Mouse (Mus musculus) lung, embryonic 16.5 days (tissue): ENCODE measurements around the gene Dpp6. TPM values are rescaled to one million over a fixed set of nuclear protein-coding genes. Genes with fewer than 3 reads are reported as not detected.

Source experiments
- ATAC-seq: fragments of 200-750 bp; cut with Nextera tagmentation; 2 replicates; pipeline ENCODE4 v1.8.0; 2017; ENCODE audit warnings: low read depth, mild to moderate bottlenecking, moderate library complexity
- H3K27ac ChIP-seq: fragments of 300-500 bp; sonication (generic); 2 replicates; pipeline ENCODE4 v1.5.1; 2014; ENCODE audit warnings: mild to moderate bottlenecking, control low read depth, low read length
- H3K27me3 ChIP-seq: fragments of 300-500 bp; sonication (generic); 2 replicates; pipeline ENCODE4 v1.6.1; 2014; ENCODE audit warnings: low read depth, low read length, mixed read lengths; ENCODE audit not compliant: control insufficient read depth, insufficient read depth
- H3K36me3 ChIP-seq: fragments of 300-500 bp; sonication (generic); 2 replicates; pipeline ENCODE4 v1.6.1; 2014; ENCODE audit warnings: low read length; ENCODE audit not compliant: control insufficient read depth, insufficient read depth
- H3K4me1 ChIP-seq: fragments of 300-500 bp; sonication (generic); replicated peaks from 2 replicates; pipeline ENCODE4 v1.6.1; 2014; ENCODE audit warnings: low read length, mixed read lengths; ENCODE audit not compliant: control insufficient read depth, insufficient read depth
- H3K4me2 ChIP-seq: fragments of 300-500 bp; sonication (generic); 2 replicates; pipeline ENCODE4 v1.6.1; 2014; ENCODE audit warnings: low read depth, low read length, control low read depth
- H3K4me3 ChIP-seq: fragments of 300-500 bp; sonication (generic); 2 replicates; pipeline ENCODE4 v1.5.1; 2014; ENCODE audit warnings: mild to moderate bottlenecking, low read length, control low read depth
- H3K9ac ChIP-seq: fragments of 300-500 bp; sonication (generic); 2 replicates; pipeline ENCODE4 v1.6.1; 2014; ENCODE audit warnings: low read length, control low read depth
- H3K9me3 ChIP-seq: fragments of 300-500 bp; sonication (generic); 2 replicates; pipeline ENCODE4 v1.6.1; 2016; ENCODE audit warnings: low read length; ENCODE audit not compliant: control insufficient read depth
- WGBS: fragments of 180-500 bp; shearing (Covaris S2); extraction: QIAGEN DNeasy Blood & Tissue Kit; methylation state at CpG from one replicate; pipeline ENCODE4 v1.1.7; 2014; 5-methylcytosine and 5-hydroxymethylcytosine counted together
- polyA plus RNA-seq: library from polyadenylated mRNA; unstranded; fragments of >200 nt; fragmentation: Nextera tagmentation; extraction: Ambion mirVana; gene quantifications from 2 replicates; pipeline ENCODE4 v1.2.1, GENCODE M21; 2015

Dpp6 gene
- polyA plus RNA-seq, 1 experiment from 2014 or later: 0.26 TPM

DNA sequence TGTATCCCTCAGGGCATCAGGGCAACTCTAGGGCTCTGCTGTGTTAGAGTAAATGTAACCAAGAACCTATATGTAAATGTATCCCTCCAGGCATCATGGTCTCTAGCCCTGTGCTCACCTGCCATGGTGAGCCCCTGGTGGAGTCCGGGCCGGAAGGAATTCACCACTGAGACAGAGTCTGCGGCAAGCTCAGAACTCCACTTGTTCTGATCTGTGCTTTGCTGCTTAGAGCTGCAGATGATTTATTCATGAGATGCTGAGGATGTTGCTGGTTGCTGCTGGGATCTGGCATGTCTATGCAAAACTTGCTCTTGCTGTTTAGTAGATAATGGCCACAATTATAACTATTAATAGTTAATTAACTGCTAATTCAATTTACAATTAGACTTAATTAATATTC lies 425.1 kb downstream of the Dpp6 start:
- no peak for ATAC-seq
- Histone ChIP-seq H3K4me1 (no peaks in the 10 kb centered on the region), H3K4me2 (no peak overlapping the region), H3K27ac (no peak overlapping the region), H3K4me3 (no peak overlapping the region), H3K9me3 (no peaks in the 10 kb centered on the region), H3K36me3 (no peaks in the 10 kb centered on the region), H3K9ac (no peak overlapping the region), H3K27me3 (no peaks in the 10 kb centered on the region)
- 85% methylated on average over 3 of the region's 3 CpGs for WGBS

- Histone ChIP-seq H3K36me3 (no peaks in the 10 kb centered on the region), H3K4me1 (no peaks in the 10 kb centered on the region), H3K4me3 (no peak overlapping the region), H3K9ac (no peak overlapping the region), H3K27me3 (no peaks in the 10 kb centered on the region), H3K4me2 (no peak overlapping the region), H3K27ac (no peak overlapping the region), H3K9me3 (no peaks in the 10 kb centered on the region)
- WGBS: 80% methylated on average over 1 of the region's 1 CpGs
- no peak for ATAC-seq
Measured at GRCm38 (mm10) chr5:27243226-27243625, 426.2 kb downstream of the Dpp6 start.

- no peak for ATAC-seq
Measured at GRCm38 (mm10) chr5:27247793-27248192, 430.8 kb downstream of the Dpp6 start.

DNA sequence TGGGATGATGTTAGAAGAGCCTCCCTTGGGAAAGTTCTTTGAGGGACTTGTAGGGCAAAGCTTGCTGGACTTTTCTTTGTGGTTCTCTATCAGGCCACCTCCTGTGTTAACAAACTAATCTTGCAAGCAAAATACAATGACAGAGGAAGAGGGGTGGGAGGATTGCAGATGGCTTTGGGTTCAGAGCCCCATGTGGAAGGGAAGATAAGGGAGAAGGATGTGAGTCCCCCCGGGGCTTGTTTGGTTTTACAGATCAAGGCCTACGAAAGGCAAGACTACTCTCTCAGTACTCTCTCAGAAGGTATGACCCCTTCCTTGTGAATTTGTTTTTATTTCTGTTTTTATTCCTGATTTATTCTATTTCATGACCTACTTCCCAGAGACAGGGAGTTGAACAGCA lies 431.7 kb downstream of the Dpp6 start:
- H3K9me3 ChIP-seq: no peaks in the 10 kb centered on the region
- no peaks in the 10 kb centered on the region for H3K4me1 ChIP-seq
- no peak overlapping the region for H3K9ac ChIP-seq
- H3K36me3 ChIP-seq: no peaks in the 10 kb centered on the region
- no peak for ATAC-seq
- no peak overlapping the region for H3K4me2 ChIP-seq
- no peak overlapping the region for H3K4me3 ChIP-seq
- H3K27ac ChIP-seq: no peak overlapping the region
- WGBS: 37% methylated on average over 2 of the region's 2 CpGs
- H3K27me3 ChIP-seq: no peaks in the 10 kb centered on the region

More at GRCm38 (mm10) chr5:27247793-27248192, 430.8 kb downstream of the Dpp6 start:
- no peak overlapping the region for H3K9ac ChIP-seq
- no peaks in the 10 kb centered on the region for H3K27me3 ChIP-seq
- 81% methylated on average over 3 of the region's 3 CpGs for WGBS
- no peaks in the 10 kb centered on the region for H3K36me3 ChIP-seq
- H3K4me3 ChIP-seq: no peak overlapping the region
- no peaks in the 10 kb centered on the region for H3K9me3 ChIP-seq
- H3K4me1 ChIP-seq: no peaks in the 10 kb centered on the region
- H3K27ac ChIP-seq: no peak overlapping the region
- H3K4me2 ChIP-seq: no peak overlapping the region

- H3K4me3 ChIP-seq: no peak overlapping the region
- no peaks in the 10 kb centered on the region for H3K27me3 ChIP-seq
- 37% methylated on average over 4 of the region's 4 CpGs for WGBS
- no peak overlapping the region for H3K9ac ChIP-seq
- no peaks in the 10 kb centered on the region for H3K9me3 ChIP-seq
- ATAC-seq: no peak
- H3K27ac ChIP-seq: no peak overlapping the region
- no peaks in the 10 kb centered on the region for H3K4me1 ChIP-seq
- H3K4me2 ChIP-seq: no peak overlapping the region
- H3K36me3 ChIP-seq: no peaks in the 10 kb centered on the region
Measured at GRCm38 (mm10) chr5:27249951-27250350, 432.9 kb downstream of the Dpp6 start.

- WGBS: 82% methylated on average over 3 of the region's 3 CpGs
- Histone ChIP-seq H3K4me1 (no peaks in the 10 kb centered on the region), H3K4me3 (no peak overlapping the region), H3K27me3 (no peaks in the 10 kb centered on the region), H3K9ac (no peak overlapping the region), H3K4me2 (no peak overlapping the region), H3K27ac (no peak overlapping the region), H3K36me3 (no peaks in the 10 kb centered on the region), H3K9me3 (no peaks in the 10 kb centered on the region)
- ATAC-seq: no peak
Measured at GRCm38 (mm10) chr5:27250906-27251305, 433.9 kb downstream of the Dpp6 start.

- H3K9me3 ChIP-seq: no peaks in the 10 kb centered on the region
- ATAC-seq: no peak
- H3K4me2 ChIP-seq: no peak overlapping the region
- no peaks in the 10 kb centered on the region for H3K36me3 ChIP-seq
- H3K4me1 ChIP-seq: no peaks in the 10 kb centered on the region
- no peaks in the 10 kb centered on the region for H3K27me3 ChIP-seq
- H3K4me3 ChIP-seq: no peak overlapping the region
- H3K9ac ChIP-seq: no peak overlapping the region
- H3K27ac ChIP-seq: no peak overlapping the region
Measured at GRCm38 (mm10) chr5:27251361-27251760, 434.4 kb downstream of the Dpp6 start.

DNA sequence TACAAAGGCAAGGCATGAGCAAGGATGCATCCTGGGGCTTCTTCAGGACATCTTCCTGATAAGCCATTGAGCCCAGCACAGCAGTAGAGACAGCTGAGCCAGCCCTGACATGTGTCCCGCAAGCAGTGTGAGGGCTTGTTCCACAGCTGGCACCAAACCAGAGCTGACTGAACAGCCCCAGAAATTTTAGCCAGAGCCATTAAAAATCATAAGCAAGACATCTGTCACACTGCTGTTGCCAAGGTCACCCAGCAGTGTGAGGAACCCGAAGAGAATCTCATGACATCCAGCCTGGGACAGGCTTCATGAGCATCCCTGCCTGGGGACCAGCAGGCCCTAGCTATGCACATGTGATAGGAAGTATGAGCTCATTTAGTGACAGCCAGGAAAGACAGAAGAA lies 438.2 kb downstream of the Dpp6 start:
- WGBS: 81% methylated on average over 2 of the region's 2 CpGs
- ATAC-seq: no peak
- H3K4me2 ChIP-seq: no peak overlapping the region
- H3K4me3 ChIP-seq: no peak overlapping the region
- H3K9ac ChIP-seq: no peak overlapping the region
- H3K4me1 ChIP-seq: no peaks in the 10 kb centered on the region
- H3K27me3 ChIP-seq: no peaks in the 10 kb centered on the region
- H3K36me3 ChIP-seq: no peaks in the 10 kb centered on the region
- no peak overlapping the region for H3K27ac ChIP-seq
- H3K9me3 ChIP-seq: no peaks in the 10 kb centered on the region

DNA sequence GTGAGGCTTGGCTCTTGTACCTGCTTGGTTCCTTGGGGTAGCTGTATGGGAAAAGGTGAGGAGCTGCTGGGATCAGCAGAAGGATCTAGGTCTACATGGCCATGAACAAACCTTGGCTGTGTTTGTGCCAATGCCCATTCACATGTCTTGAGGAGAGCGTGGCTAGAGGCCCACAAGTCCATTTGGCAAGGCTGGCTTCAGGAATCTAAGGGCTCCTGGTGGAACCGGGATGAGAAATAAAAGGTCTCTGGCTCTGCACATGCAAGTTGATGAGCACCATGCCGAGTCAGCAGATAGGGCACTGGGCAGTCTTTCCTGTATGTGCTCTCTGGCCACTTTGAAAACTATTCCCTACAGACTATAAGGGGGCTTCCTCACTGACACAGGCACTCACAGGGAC lies 441.6 kb downstream of the Dpp6 start:
- no peaks in the 10 kb centered on the region for H3K9me3 ChIP-seq
- no peaks in the 10 kb centered on the region for H3K4me1 ChIP-seq
- no peak overlapping the region for H3K9ac ChIP-seq
- no peaks in the 10 kb centered on the region for H3K27me3 ChIP-seq
- WGBS: 68% methylated on average over 3 of the region's 3 CpGs
- H3K4me3 ChIP-seq: no peak overlapping the region
- H3K4me2 ChIP-seq: no peak overlapping the region
- no peaks in the 10 kb centered on the region for H3K36me3 ChIP-seq
- no peak for ATAC-seq
- no peak overlapping the region for H3K27ac ChIP-seq
